Mouse (Mus musculus): Measurements from ENCODE around the gene Dhx33. TPM values are rescaled to one million over a fixed set of nuclear protein-coding genes. Genes with fewer than 3 reads are reported as not detected.

The Dhx33 gene
- total RNA-seq (2014; rRNA removed; ENCODE audit: low replicate concordance) = 19.6 and 20.6 TPM in 2 replicates
- polyA plus RNA-seq (2015; fragmentation: Nextera tagmentation; extraction: Ambion mirVana) = 5.8 and 6.3 TPM in 2 replicates

GRCm38 (mm10) chr11:71004316-71004773 is at the start of gene Dhx33:
Gene Dhx33, minus strand, starts transcription at chr11:71004437.
- peak within 1 kb of the TSS; percentile 71 for H3K9ac ChIP-seq (replicated peaks; ENCODE audit: low read depth, low read length)
- ATAC-seq (ENCODE audit: insufficient read depth, low read depth) = peak; percentile 98
- H3K36me3 ChIP-seq (replicated peaks; ENCODE audit: control insufficient read depth, insufficient read depth, low read length) = peaks cover 16% of the 10 kb centered on the region
- peaks cover 14% of the 10 kb centered on the region for H3K4me1 ChIP-seq (ENCODE audit: control insufficient read depth, insufficient read depth)
- H3K27me3 ChIP-seq (ENCODE audit: control insufficient read depth, insufficient read depth, low read length) = no peaks in the 10 kb centered on the region
- DNase-seq (ENCODE audit: low spot score) = peak; percentile 97
- under 1% methylated on average over 33 of the region's 35 CpGs for WGBS
- H3K4me3 ChIP-seq (ENCODE audit: low read depth, low read length) = peak within 1 kb of the TSS; percentile 98
- peak within 1 kb of the TSS; percentile 88 for H3K27ac ChIP-seq (ENCODE audit: low read depth)
- H3K9me3 ChIP-seq (replicated peaks; ENCODE audit: control insufficient read depth, low read length) = no peaks in the 10 kb centered on the region
- H3K4me2 ChIP-seq (ENCODE audit: low read depth, low read length) = peak within 1 kb of the TSS; percentile 98
- TF ChIP-seq CTCF (IDR thresholded peaks at IDR 0.05; ENCODE audit: low read depth) (peak; percentile 31), EP300 (IDR thresholded peaks at IDR 0.05; ENCODE audit: low read depth) (no peak)

DNA sequence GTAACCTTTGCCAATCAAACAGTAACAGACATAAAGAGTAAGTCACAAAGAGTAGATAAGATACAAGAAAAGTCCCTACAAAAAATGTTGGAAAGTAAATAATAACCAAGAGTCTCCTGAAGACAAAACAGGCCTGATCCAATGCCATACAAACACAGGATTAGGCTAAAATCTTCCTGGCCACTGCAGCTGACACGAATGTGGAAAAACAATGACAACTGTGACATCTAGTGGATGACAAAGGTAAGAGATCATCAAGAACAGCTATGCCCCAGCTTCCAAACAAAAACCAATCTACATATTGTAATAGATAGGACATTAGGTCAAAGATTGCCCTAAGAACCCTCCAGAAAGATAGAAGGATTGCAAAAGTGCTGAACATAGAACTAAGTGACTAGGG is 48.3 kb upstream of the Dhx33 start:
- H3K4me3 ChIP-seq (ENCODE audit: low read depth, low read length) = no peak overlapping the region
- H3K27ac ChIP-seq (ENCODE audit: low read depth) = no peak overlapping the region
- WGBS = 0% methylated on average over 1 of the region's 1 CpGs
- TF ChIP-seq CTCF (IDR thresholded peaks at IDR 0.05; ENCODE audit: low read depth) (peak; percentile 58), EP300 (IDR thresholded peaks at IDR 0.05; ENCODE audit: low read depth) (no peak)
- no peak overlapping the region for H3K9ac ChIP-seq (replicated peaks; ENCODE audit: low read depth, low read length)
- H3K27me3 ChIP-seq (ENCODE audit: control insufficient read depth, insufficient read depth, low read length) = no peaks in the 10 kb centered on the region
- DNase-seq (ENCODE audit: low spot score) (peak; percentile 33), ATAC-seq (ENCODE audit: insufficient read depth, low read depth) (no peak)
- H3K4me2 ChIP-seq (ENCODE audit: low read depth, low read length) = no peak overlapping the region
- H3K9me3 ChIP-seq (replicated peaks; ENCODE audit: control insufficient read depth, low read length) = no peaks in the 10 kb centered on the region
- H3K4me1 ChIP-seq (ENCODE audit: control insufficient read depth, insufficient read depth) = no peaks in the 10 kb centered on the region
- no peaks in the 10 kb centered on the region for H3K36me3 ChIP-seq (replicated peaks; ENCODE audit: control insufficient read depth, insufficient read depth, low read length)

DNA sequence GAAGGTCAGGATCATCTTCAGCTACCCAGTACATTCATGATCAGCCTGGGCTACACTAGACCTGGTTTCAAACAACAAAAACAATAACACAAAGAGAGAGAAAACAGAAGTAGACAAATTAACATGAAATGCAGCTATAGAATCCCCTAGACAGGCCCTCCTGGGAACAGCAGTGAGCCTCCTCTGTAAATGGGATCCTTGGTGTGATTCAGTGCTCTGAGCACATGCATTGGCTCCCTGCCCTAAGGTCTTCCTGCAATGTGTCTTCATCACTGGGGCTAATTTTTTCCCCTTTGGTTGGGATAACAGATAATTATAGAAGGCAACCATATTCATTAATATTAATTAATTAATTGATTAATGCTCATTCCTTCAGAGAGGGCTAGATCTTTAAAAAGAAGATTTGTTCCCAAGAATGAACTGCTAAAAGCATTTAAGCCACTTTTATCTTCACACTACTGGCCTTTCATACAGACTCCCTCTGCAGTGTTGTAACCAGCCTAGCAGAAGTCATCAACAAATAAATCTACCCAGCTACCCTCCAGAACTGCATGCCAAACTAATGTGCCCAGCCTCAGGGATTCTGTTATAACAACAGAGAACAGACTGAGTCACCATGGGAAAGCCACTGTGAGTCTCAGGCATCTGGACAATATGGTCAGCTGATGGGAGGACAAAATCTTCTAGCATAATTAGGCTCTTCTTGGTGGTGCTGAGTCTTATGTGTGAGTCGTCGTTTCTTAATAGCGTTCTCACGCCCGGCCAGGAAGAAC is 35.5 kb upstream of the Dhx33 start:
- Histone ChIP-seq H3K36me3 (replicated peaks; ENCODE audit: control insufficient read depth, insufficient read depth, low read length) (no peaks in the 10 kb centered on the region), H3K9me3 (replicated peaks; ENCODE audit: control insufficient read depth, low read length) (no peaks in the 10 kb centered on the region), H3K4me1 (ENCODE audit: control insufficient read depth, insufficient read depth) (no peaks in the 10 kb centered on the region), H3K27me3 (ENCODE audit: control insufficient read depth, insufficient read depth, low read length) (no peaks in the 10 kb centered on the region), H3K27ac (ENCODE audit: low read depth) (no peak overlapping the region), H3K4me3 (ENCODE audit: low read depth, low read length) (no peak overlapping the region), H3K9ac (replicated peaks; ENCODE audit: low read depth, low read length) (no peak overlapping the region), H3K4me2 (ENCODE audit: low read depth, low read length) (no peak overlapping the region)
- DNase-seq (ENCODE audit: low spot score) = no peak
- 96% methylated on average over 5 of the region's 5 CpGs for WGBS
- TF ChIP-seq EP300 (IDR thresholded peaks at IDR 0.05; ENCODE audit: low read depth) = no peak
- TF ChIP-seq CTCF (IDR thresholded peaks at IDR 0.05; ENCODE audit: low read depth) = no peak
- ATAC-seq (ENCODE audit: insufficient read depth, low read depth) = no peak

DNA sequence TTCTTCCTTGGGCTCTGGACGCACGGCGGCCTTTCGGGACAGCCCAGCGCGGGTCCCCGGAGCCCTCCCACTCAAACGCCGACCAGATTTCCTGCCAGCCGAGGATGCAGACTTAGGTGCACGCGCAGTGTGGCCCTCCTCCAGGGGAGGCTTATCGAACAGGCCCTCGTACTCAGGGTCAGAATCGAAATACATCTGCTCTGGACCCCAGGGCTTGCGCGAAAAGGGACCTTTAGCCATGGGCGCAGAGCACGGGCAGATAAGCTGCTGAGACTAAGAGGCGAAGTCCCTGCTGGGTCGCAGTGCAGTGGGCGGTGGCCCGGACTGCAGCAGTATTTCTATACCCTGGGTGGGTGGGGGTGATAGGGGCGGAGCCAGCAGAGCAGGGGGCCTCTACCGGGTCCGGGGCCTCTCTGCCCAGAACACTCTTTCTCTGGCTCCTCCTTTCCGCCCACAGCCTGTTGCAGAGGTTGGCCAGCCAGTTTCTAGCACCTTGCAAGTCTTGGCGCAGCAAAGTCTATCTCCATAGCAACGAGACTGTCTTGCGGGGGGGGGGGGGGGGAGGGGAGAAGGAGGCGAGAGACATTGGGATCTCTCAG is 29.0 kb upstream of the Dhx33 start, which contains the start of gene 6330403K07Rik:
TSS of gene 6330403K07Rik (minus strand) at position 351 of the 599 bp plus-strand sequence.
- DNase-seq (ENCODE audit: low spot score) = peak; percentile 17
- no peaks in the 10 kb centered on the region for H3K36me3 ChIP-seq (replicated peaks; ENCODE audit: control insufficient read depth, insufficient read depth, low read length)
- H3K4me1 ChIP-seq (ENCODE audit: control insufficient read depth, insufficient read depth) = no peaks in the 10 kb centered on the region
- H3K4me2 ChIP-seq (ENCODE audit: low read depth, low read length) = peak within 1 kb of the TSS; percentile 76
- no peaks in the 10 kb centered on the region for H3K27me3 ChIP-seq (ENCODE audit: control insufficient read depth, insufficient read depth, low read length)
- 2% methylated on average over 31 of the region's 31 CpGs for WGBS
- peak within 1 kb of the TSS; percentile 47 for H3K4me3 ChIP-seq (ENCODE audit: low read depth, low read length)
- peak; percentile 76 for ATAC-seq (ENCODE audit: insufficient read depth, low read depth)
- H3K9ac ChIP-seq (replicated peaks; ENCODE audit: low read depth, low read length) = peak within 1 kb of the TSS; percentile 29; the same call in 1 of the 2 replicates
- TF ChIP-seq EP300 (IDR thresholded peaks at IDR 0.05; ENCODE audit: low read depth) = no peak
- no peak for TF ChIP-seq CTCF (IDR thresholded peaks at IDR 0.05; ENCODE audit: low read depth)
- no peaks in the 10 kb centered on the region for H3K9me3 ChIP-seq (replicated peaks; ENCODE audit: control insufficient read depth, low read length)
- H3K27ac ChIP-seq (ENCODE audit: low read depth) = no peak within 1 kb of the TSS

- H3K4me2 ChIP-seq (ENCODE audit: low read depth, low read length) = peak overlapping the region; percentile 76
- 15% methylated on average over 22 of the region's 26 CpGs for WGBS
- ATAC-seq (ENCODE audit: insufficient read depth, low read depth) (no peak), DNase-seq (ENCODE audit: low spot score) (no peak)
- H3K27ac ChIP-seq (ENCODE audit: low read depth) = no peak overlapping the region
- no peaks in the 10 kb centered on the region for H3K4me1 ChIP-seq (ENCODE audit: control insufficient read depth, insufficient read depth)
- H3K9me3 ChIP-seq (replicated peaks; ENCODE audit: control insufficient read depth, low read length) = no peaks in the 10 kb centered on the region
- no peak for TF ChIP-seq CTCF (IDR thresholded peaks at IDR 0.05; ENCODE audit: low read depth)
- no peak for TF ChIP-seq EP300 (IDR thresholded peaks at IDR 0.05; ENCODE audit: low read depth)
- no peak overlapping the region for H3K9ac ChIP-seq (replicated peaks; ENCODE audit: low read depth, low read length)
- peaks cover 3% of the 10 kb centered on the region for H3K36me3 ChIP-seq (replicated peaks; ENCODE audit: control insufficient read depth, insufficient read depth, low read length)
- H3K27me3 ChIP-seq (ENCODE audit: control insufficient read depth, insufficient read depth, low read length) = no peaks in the 10 kb centered on the region
- H3K4me3 ChIP-seq (ENCODE audit: low read depth, low read length) = peak overlapping the region; percentile 47
Measured at GRCm38 (mm10) chr11:71032491-71033162, 28.4 kb upstream of the Dhx33 start.
